Mouse (Mus musculus) layer of hippocampus, adult 11-12 months (tissue): ENCODE measurements around the gene Naa38.

Experiments
- DNase-seq: peaks from one replicate; pipeline ENCODE4 v3.0.0; 2022; ENCODE audit warnings: low spot score

Naa38 gene

DNA sequence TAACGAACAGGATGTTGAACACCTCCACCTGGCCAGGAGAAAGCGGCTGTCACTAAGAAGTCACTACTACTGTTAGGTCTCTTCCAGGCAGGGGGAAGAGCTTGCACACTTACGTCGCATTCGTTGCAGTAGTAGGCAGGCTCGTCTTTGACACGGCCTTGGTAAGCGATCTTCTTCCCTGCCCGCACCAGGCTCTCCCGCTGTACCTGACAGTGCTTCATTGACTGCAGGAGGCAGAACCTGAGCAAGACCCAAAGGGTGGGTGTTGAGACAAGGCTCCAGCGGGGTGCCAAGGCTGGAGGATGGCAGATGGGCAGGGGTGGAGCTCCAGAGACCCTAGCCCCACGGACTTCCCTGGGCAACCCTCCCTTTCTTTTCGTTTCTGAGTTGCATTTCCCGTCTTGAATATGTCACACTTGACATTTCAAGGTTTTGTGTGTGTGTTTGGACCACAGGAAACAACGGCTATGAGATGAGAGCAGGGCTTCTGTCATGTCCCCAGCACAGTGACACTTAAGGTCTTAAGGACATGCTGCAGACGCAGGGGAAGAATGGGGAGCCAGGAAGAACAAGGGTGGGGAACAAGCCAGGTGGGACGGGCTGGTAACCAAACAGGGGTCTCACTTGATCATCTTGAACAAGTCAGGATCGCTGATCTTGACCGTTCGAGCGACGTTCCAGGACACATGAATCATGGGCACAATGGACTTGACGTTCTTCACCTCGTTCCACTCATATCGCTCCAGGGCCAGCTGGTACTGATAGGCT is 5.0 kb downstream of the Naa38 start:
- DNase-seq: no peak

DNA sequence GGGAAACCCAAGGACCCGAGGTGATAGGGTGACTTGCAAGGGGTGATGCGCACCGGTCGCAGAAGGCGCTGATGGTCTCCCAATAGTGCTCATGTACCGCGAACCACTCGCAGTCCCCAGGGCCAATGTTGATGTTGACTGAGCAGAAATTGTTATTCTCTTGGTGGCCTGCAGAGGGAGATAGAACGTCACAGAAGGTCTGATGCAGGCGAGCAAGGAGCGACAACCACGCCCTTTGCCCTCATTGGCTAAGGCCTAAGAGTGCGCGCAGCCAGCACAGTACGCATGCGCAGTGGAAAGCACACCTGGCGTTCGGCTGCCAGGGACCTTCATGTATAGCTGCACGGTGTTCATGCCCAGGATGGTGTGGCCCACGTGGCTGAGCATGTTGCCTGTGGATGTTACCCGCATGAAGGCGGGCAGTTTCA is 5.9 kb downstream of the Naa38 start:
- peak; percentile 92 for DNase-seq

DNA sequence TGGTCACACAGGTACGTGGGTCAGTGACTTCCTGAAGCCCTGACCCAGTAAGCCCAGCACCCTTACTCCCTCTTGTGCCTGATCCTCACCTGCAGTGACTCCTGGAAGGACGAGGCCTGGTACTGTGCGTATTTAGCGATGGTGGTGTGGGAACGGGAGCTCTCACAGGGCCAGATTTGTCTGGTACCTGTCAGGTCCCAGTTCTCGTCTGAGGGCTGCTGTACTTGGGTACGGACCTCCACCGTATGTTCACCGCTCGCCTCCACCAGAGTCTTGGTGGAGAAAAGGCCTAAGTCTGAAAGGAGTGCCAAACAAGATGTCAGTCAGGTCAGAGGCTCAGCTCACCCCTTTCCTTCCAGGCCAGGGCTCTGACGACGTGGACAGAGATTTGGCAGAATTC is 6.7 kb downstream of the Naa38 start:
- DNase-seq: no peak

DNA sequence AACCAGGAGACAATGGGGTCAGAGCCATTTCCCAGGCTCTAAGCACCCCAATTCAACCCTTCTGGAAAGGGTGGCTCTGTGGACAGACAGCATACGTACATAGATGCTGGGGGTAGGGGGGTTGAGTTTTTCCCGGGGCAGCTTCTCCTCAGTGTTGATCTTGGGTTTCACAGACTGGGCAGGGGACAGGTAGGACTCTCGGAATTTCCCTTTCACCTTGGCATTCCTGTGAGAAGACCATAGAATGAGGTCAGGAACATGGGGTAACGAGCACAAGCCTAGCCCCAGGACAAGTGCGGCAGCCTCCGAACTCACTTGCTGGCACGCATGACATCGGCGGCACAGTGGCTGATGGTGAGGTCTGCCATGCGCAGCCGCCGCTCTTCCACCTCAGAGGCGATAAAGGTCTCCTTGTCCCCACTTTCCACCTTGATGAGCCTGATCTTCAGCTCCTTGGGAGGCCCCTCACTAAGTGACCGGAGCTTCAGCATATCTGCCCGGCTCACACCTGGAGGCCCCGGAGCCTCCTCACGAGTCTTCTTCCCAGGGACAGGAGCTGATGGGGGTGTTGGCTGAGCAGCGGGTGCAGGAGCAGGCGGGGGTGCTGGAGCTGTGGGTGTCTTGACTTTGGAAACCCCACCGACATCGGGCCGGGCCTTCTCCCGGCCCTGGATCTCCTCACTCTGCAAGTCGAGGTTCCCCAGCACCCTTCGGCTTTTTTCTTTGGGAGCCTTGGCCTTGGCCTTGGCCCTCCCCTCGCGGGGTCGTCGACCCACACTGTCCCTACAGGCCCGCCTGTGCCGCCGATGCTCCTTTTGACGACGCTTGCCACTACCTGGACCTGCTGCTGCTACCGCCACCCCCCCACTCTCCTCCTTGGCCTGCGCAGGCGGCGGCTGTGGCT is 8.7 kb downstream of the Naa38 start:
- DNase-seq: no peak

DNA sequence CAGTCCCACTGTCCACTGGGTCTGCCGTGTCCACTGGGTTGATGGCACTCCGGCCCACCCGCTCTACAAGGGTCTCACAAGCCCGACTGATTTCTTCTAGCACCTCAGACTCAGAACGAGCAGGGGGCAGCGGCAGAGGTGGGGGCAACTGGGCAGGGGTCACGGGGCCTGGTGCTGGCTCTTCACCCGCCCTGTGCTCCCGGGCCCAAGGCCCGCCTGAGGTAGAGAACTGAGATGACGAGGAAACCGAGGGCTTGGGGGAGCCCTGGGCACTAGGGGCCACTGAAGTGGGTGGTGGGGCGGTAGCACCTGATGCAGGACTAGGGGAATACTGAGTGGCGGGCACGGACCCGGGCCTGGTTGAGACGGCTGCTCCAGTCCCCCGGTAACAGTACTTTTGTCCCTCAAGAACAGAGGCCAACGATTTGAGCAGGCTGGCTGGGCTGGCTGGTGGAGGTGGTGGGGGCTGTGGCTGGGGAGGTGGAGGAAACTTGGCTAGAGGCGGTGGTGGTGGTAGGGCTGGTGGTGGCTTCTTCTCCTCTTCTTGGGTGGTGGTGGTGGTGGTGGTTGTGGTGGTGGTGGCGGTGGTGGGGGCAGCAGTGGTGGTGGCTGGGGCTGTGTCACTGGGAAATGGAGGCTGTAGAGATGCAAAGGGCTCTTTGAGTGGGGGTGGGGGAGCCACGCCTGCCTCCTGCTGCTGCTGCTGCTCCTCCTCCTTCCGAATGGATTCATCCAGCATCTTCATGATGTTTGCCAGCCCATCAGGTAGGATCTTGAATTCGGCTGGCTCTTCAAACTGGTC is 9.5 kb downstream of the Naa38 start:
- no peak for DNase-seq

DNA sequence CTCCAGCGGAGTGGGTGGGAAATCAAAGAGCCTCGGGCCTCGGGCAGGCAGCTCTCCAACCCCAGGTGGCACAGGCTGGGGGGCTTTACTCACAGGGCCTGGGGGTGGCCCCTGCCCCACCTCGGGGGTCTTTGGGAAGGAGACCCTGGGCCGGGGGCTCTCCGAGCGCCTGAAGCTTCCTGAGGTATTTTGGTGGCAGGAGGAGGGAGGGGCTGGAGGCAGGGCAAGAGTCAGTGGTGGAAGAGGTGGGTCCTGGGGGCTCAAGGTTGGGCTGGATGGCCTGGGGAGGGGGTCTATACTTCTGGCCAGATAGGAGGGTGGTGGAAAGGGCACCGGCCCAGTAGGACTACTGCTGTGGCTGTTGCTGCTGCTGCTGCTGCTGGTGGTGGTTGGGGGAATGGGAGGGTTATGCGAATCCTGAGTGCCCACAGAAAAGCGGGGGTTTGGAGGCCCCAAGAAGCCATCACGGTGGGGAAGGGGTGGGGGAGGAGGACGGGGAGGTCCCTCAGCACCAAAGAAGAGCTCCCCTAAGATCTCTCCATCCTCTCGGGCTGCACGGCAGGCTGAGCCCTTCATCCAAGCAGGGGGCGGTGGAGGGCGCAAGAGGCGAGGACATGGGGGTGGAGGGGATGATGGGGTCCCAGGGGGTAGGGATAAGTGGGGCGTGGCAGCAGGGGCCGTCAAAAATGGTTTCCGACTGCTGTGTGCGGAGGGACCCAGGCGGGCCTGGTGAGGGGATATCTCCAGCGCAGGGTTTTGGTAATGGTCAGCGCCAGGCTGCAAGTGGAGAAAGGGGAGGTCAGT is 10.3 kb downstream of the Naa38 start:
- DNase-seq: no peak

DNA sequence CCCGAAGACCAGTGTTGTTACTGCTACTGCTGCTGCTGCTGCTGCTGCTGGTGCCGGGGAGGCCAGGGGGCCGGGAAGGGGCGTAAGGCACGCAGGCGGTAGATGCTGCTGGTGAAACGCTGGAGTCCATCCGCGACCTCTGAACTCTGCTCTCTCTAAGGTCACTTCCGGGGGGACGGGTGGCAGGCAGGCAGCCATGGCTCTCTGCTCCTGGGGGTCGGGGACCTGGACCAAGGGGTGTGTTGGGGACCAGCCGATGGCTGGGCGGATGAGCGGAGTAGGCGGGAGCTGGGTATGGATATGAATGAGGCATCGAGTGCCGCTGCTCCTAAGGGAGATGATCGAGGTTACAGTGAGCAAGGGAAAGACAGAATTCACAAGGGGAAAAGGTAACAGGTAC is 11.0 kb downstream of the Naa38 start:
- DNase-seq: no peak

DNA sequence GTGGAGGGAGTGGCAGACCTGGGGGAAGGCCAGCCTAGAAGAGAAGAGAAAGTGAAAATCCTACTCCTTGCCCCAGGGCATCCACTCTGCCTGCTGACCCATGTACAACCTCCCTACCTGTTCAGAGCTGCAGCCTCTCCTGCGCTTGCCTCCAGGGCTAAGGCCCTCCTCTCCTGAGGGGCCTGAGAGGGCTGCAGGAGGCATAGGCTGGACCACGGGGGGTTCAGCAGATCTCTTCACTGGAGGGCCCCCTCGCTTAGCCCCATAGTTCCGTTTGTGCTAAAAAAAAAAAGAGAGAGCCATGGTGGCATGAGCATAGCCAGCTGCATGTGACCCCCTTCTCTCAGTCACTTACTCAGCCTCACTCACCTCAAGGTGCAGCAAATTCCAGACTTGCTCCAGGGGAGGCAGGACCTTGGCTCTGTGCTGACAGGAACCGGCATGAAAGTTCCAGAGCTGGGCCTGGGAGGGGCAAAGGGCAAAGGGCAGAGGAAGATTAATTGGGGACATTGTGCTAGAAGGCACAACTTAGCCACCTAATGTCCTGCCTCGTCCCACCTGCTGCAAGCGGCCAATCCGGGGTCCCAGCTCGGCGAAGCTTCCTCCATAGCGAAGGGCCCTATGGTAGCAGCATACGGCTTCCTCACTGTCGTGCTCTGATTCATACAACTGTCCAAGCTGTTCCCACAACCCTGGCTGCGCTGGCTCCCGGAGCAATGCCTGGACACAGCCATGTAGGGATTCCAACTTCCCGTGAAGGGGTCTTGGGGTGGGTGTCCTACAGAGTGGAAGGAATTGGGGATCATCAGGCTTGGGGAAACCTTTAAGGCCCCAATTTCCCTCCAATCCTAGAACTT is 11.8 kb downstream of the Naa38 start:
- no peak for DNase-seq

DNA sequence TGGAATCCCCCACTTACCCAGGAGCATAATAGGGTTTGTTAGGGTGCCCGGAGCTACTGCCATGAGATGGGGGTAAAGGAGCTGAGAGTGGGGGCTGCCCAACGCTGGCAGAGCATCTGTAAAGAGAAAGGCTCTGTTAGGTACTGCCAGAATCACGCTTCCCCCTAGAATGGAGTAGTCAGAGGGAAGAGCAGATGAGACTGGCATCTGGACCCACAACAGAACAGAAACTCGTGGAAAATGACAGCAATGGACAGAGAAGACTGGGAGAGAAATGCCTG is 12.4 kb downstream of the Naa38 start:
- no peak for DNase-seq

DNA sequence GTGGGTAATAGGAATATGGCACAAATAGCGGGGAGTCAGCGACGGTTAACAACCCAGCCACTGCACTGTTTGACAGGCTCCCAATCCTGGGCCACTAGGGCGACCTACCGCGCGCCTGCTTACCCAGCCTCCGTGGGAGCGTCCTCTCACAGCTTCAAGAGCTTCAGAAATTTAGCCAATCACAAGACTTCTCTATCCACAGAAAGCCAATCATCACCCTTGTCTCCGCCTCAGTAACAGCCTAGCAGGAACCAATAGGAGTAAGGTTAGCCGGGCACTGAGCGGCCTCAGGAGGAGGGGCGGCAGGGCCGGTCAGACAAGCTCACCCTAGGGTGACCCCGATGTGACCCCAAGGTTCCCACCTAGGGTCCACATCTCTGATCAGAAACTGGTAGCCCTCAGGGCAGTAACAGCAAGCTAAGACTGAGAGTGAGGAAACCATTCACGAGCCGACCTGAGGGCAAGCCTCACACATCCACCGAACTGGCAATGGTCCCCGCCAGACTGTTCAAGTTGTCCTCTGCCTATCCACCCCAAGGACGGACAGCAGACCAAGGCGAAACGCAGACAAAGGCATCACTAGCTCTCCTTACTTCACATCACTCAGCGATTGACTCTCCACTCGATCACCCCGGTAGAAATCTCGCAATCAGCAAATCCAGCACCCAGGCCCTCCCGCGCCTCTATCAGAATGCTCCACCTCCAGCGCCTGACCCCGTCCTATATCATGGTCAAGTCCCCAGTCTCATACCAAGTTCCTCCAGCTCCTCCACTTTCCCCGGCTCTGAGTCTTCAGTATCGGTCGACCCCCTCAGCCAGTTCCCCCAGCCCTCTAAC is 13.5 kb downstream of the Naa38 start:
- DNase-seq: peak; percentile 88

DNA sequence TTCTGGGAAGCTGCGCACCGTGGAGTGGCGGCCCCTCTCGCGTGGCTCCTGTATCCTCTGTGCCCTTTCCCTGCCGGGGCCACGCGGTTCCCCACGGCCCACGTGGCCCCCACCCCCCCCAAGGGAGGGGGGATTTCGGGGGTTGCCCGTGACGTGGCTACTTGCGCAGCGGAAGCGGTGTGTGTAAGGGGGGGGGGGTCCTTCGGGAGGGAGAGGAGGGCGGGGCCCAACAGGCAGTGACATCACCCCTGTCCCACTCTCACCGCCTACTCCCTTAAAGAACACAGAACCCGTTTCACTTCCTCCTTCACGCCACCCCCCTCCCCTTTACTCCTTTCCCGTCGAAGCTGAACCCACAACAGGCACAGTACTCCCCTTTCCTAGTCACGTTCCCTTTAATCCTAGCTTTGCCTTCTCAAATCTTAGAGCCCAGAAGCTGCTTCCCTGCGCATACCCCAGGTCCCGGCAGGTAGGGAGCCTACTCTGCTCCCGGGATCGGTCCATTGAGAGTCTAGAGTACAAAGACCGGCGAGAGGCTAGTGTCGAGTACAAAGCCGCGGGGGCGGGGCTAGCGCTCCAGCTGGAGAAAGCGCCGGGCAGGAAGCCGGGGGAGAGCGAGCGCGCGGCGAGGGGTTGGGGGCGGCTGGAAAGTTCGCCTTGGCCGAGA is 14.2 kb downstream of the Naa38 start:
- DNase-seq: peak; percentile 77

DNA sequence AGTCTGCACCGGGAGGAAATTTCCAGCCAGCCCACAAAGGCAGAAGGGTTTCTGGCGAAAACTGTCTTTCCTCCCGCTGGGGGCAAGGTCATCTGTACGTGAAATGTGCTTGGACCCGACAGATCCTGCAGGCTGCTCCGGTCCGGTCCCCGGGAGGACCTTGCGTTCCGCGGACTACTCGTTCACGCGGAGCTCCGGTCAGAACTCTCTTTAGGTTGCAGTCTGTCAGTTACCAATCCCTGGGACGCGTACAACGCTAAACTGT is 14.7 kb downstream of the Naa38 start:
- no peak for DNase-seq

DNA sequence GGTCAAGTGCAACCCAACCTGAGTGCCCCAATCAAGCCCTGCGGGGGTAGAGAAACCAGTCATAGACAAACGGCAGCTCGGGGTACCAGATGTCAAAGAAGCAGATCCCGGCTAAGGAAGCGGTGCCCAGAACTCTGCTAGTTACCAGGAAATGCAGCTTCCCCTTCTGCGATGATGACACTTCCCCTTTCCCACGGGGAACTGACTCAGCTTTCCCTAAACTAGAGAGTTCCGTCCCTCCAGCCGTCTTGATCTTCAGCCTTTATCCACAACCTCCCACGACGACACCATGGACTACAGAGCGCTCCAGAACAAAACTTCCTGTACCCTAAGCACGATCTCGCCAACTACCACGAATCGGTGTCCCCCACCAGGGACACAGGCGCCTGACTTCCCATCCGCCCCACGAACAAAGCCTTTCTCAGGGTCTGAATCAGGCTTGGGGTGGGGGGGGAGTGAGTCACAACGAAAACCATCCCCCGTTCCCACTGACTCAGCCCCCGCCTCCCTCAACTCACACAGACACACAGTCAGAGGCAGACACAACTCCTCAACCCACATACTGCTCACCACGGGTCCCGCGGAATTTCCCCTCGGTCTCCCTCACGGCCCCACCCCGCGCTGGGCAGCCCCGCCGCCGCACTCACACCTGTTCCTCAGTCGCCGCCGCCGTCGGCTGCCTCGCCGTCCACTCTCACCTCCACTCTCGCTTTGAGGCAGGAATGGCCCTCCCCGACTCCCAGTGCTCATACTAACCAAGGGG is 15.2 kb downstream of the Naa38 start:
- DNase-seq: peak; percentile 70

DNA sequence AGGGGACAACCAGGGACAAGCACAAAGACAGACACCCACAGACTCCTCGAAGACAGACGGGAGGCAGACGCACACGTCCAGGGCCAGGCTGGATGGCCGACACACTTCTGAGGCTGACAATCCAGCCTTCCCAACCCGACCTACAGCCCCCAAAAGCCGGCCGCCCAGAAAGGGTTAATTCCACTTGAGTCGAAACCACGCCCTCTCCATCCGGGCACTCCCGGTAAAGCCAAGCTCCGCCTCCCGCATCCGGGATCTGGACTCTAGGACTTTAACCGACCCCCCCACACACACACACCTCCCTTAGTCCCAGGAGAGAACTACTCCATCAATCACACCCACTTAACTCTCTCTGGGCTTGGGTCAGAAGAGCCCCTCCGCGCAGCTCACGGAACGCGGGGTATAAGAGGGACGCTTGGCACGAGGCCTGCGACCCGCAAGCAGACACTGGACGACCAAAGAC is 15.8 kb downstream of the Naa38 start:
- peak; percentile 95 for DNase-seq

DNA sequence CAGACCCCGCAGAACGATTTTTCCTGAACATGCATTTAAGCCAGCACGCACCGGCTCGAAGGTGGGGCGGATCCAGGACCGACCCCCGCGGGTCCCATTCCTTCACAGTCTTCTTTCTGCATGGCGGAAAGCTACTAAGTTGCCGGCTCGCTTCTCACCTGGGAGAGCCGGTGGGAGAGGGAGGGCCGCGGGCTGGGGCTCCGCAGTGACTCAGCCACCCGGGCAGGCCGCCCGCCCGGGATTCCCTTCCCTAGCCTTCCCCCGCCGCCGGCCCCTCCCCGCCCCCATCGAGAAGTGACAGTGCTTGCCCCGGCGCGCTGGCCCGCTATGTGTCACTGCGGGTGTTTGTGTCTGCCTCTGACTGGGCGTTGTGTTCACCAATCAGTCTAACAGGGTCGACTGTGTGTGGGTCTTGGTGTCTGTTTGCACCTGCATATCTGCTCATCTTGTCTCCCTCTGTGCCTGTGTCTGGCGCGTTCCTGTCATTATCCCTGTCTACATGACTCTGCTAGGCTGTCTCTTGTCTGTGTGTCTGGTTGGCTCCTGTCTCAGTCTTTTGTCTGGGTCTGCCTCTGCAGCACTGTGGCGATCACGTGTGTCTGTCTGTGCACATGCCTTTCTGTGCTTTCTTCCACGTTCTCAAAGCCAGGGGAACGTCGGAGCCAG is 16.4 kb downstream of the Naa38 start:
- no peak for DNase-seq

DNA sequence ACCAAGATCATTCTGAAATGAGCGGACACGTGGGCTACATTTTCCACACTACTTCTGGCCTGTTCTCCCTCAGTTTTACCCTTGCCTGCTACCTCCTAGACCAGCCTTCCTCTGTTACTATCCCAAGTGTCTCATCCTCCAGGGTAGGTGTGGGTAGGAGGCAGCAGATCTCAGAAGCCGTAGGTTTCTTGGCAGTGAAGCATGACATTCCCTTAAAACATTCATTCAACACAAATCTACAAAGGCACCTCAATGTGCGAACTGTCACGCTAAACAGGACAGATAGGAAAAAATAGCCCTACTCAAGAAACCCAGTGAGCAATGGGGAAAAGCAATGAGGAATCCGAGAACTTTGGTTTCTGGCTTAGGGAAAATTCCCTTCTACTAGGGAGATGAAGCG is 17.3 kb downstream of the Naa38 start:
- DNase-seq: no peak

DNA sequence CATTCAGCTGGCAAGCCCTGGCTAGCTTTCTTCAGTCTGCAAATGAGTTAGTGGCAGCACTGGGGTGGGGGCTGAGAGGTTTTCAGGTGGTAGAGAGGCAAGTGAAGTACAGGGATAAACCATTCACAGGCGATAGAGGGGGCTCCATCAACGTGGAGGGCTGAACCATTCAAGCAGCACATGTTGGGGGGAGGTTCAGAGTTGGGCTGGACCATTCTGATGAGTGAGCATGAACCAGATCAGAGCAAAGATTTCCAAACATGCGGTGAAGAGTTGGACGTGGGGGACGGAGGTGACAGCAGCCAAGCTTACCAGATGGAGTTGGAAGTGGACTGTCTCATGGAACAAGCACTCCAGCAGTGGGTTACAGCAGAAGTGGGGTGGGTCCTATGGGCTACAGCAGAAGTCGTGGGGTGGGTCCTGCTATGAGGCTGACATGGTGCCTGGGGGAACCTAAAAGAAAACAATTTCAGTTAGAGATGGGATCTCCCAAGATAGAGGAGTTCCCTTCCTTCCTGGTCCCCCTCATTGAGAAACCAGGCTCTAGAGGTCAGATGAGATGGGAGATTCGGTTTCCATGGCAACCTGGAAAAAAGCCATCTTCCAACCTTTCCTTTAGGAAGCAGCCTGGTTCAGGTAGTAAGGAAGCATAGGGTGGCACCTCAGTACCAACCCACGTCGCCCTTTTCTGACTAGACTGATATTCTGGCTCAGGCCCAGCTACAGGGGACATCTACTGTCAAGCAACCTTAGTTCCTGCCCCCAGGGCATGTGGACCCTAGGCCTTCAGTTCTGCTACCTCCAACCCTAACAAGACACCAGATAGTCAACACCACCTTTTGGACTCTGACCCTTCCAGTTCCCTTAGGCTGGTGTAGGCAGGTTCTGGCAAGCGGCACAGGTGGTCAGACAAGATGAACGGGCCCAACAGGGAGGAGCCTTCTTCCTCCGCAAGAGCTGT is 18.2 kb downstream of the Naa38 start, which contains the start of gene Kdm6b:
Gene Kdm6b, minus strand, starts transcription at position 455 of the 961 bp plus-strand sequence.
- DNase-seq: peak; percentile 74
